Mouse (Mus musculus) erythroid progenitor cell, adult 5-6 weeks (primary cell): ENCODE data around the gene Hivep2. TPM values are rescaled to one million over a fixed set of nuclear protein-coding genes. Genes with fewer than 3 reads are reported as not detected.

Source experiments
- ATAC-seq: replicated peaks from 2 replicates; pipeline ENCODE4 v1.8.0; 2016; ENCODE audit warnings: moderate number of reproducible peaks, mild to moderate bottlenecking, moderate TSS enrichment, inconsistent platforms; ENCODE audit not compliant: poor library complexity, low FRiP score, severe bottlenecking
- total RNA-seq, 2 experiments: library from RNA; stranded (forward) in 1 of 2; stranded (reverse) in 1 of 2; fragments of 150-400 nt in 1 of 2; fragments of 186-747, 209-891 nt in 1 of 2; gene quantifications; 2 replicates each; pipeline versions ENCODE4 v1.2.3 to v1.2.4; 2015 to 2017; ENCODE audit warnings: low replicate concordance in 2 of 2

Hivep2 gene
- total RNA-seq, 2 experiments from 2014 or later: 1.5 to 4.6 TPM

DNA sequence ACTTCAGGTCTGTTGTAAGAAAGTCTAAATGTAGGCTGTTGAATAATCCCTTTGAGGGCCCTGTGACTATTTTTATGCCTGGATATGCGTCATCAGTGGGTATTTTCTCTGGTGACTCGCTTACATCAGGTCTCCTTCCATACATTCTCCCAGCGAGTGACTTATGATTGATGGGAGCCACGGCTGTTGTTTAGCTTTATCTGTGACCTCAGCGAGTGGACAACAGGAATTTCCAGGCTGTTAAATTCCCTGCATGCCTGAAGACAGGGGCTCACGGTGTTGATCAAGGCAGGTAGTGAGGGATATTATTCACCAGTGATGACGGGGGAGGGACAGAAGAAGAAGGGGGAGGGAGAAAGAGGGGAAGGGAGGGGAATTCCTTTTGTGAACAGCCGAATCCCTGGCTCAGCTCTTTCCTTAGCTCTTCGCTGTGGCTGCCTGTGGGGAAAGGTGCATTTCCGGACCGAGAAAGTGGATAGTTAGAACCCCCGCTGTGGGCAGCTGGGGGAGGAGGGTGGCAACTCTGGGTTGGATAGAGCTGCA is 52.0 kb downstream of the Hivep2 start:
- no peak for ATAC-seq

- no peak for ATAC-seq
Measured at GRCm38 (mm10) chr10:14018672-14019071, 52.8 kb downstream of the Hivep2 start.

DNA sequence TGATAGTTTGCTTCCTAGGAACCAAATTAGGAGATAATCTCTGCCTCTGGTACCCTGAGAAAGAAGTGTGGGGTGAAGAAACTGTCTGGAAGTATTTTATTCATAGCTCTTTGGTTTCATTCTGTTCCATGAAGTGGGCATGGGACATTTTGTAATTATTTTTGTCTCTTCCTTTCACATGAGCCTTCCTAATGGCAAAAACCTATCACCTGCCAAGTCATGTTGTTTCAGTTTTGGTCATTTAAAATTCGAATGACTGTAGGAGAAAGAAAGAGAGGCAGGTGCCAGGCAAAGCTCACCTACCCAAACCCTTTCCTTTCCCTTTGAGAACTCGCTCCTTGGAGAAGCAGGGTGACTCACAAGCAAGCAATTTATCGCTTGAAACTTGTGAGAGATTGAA is 53.3 kb downstream of the Hivep2 start:
- no peak for ATAC-seq

DNA sequence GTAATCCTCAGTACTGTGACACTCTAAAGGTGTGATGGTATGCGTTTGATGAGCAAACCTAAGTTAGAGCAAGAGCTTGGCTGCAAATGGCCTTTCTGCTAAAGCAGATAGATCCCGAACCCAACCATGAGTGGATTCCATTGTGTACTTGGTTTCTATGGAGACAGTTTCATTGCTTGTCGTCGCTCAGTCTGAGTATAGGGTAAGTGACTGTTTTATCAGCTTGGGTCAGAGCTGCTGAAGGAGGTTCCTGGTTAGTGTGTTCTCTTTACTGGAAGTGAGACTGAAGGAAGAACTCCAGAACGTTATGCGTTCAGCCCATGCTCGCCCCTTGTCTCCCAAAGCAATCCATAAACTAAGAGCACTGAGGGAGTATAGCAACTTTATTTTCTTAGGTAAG is 54.4 kb downstream of the Hivep2 start:
- ATAC-seq: no peak

DNA sequence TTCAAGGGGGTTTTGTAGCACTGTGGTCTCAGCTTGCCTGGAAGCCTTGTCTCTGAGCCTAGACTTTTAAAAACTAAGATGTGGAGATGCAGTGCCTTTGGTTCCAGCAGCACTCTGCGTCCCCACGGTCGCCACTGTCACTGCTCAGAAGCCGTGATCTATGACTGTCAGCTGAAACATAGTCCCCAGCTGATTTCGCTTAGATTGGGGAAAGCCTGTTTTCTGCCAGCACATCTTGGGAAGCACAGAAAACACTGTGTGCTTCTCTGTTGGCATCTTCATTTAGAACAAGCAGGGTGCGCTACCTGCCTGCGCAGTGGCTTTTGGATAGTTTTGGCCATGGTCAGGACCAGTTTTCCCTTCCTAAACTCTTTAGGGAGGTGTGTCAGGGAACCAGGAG is 59.1 kb downstream of the Hivep2 start:
- no peak for ATAC-seq

DNA sequence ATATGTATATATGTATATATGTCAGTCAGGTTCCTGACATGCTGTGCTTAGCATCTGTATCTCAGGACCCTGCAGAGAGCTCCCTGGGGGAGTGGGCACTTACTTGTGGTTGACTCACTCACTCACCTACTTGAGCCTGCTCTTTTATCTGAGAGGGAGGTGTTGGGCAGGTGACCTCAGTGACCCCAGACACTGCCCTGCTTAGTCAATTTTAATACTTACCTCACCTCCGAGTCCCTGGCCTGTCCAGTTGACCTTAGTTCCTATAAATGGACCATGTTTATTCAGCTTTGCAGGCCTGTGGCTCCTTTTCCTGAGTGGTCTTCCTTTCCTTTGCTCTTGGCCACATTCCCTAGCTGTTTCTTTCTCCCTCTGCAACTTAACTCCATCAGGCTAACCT is 61.9 kb downstream of the Hivep2 start:
- ATAC-seq: no peak

- no peak for ATAC-seq
Measured at GRCm38 (mm10) chr10:14028956-14029355, 63.1 kb downstream of the Hivep2 start.

GRCm38 (mm10) chr10:14030458-14031035 is 64.7 kb downstream of the Hivep2 start:
- no peak for ATAC-seq

DNA sequence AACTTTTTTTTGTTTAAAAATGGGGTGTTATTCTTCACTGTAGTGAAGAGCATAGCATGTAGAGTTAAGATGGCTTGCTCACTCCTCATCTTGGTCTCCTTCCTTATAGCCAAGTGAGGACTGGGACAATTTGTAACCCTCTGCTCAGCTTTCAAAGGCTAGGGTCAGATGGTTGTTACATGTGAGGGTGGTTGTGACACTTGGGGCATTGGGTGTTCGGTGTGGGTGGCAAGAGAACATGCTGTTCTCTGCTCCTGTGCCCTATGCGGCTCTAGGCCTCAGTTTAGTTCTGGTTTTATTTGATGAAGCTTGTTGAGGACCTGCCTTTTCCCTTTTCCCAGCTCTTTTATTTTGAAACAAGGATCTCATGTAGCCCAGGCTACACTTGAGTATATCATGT is 66.7 kb downstream of the Hivep2 start:
- no peak for ATAC-seq

- no peak for ATAC-seq
Measured at GRCm38 (mm10) chr10:14034046-14034445, 68.2 kb downstream of the Hivep2 start.

- no peak for ATAC-seq
Measured at GRCm38 (mm10) chr10:14034790-14035189, 68.9 kb downstream of the Hivep2 start.

GRCm38 (mm10) chr10:14035607-14036006 is 69.7 kb downstream of the Hivep2 start:
- no peak for ATAC-seq

DNA sequence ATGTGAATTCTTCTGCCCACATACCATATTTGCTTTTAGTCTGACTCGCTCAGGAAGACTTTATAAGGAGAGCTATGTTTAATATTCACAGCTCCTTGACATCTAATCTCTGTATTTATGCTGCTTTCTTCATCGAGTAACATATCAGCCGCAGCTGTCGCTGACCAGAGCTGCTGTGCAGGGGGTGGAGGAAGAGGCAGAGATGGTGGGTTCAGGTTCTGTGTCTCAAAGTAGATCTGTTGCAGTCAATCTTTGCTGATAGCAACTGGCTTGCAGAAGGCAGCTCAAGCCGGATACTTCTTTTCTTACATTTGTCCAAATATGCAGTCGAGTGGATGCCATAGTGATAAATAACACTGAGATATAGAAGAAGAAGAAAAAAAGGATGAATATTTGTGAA is 70.6 kb downstream of the Hivep2 start:
- ATAC-seq: no peak

GRCm38 (mm10) chr10:14037977-14038489 is 72.2 kb downstream of the Hivep2 start:
- ATAC-seq: no peak

DNA sequence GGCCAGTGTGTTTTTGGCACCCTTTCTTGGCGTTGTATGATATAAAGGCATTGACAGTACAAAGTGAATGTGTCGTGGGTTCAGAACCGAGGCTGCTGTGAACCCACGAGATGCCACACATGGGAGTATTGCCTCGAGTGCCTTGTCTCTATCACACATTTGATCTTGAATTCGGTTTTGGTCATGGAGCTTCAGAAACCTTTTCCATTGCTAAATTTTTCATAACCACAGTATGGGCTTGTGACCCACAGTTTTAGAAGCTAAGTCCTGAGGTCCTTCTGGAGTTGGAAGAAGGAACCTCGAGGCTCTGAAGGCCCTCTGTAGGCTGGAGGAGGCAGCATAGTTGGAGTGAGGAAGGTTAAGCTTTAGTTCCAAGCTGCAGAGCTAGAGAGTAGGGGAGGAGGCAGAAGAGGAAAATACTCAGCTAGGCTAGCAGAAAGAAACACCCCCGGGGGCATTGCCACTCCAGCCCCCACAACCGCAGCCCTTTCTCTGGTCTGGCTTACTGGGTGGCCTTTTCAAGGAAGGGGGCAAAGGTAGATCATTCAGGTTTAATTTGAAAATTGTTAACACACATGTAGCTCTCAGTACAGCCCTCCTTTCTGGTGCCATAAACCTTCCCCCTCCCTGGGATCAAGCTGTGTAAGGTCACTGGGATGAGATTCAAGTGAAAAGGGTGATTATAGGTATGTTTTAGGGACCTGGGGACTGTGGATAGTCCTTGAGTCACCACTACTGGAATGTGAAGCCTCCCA is 75.0 kb downstream of the Hivep2 start:
- ATAC-seq: no peak

DNA sequence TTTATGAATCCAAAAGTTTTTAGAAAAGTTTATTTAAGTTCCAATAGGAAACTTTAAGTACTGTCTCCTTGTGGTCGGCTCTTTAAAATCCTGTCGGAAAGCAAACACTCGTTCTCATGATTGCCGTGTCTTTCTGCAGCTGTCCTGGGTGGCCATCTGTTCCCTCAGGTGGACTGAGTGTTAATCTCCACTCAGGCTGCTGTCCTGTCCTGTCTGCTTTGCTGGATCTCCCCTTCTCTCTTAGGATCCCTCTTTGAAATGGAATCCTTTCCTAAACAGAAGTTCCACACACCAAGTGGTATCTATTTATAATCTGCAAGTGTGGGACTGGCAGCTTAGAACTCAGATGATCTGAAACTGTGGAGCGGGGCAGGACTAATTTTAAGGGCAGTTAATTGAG is 75.7 kb downstream of the Hivep2 start:
- ATAC-seq: no peak

- ATAC-seq: no peak
Measured at GRCm38 (mm10) chr10:14042539-14043348, 76.9 kb downstream of the Hivep2 start.

GRCm38 (mm10) chr10:14043349-14043710 is 77.5 kb downstream of the Hivep2 start:
- no peak for ATAC-seq

DNA sequence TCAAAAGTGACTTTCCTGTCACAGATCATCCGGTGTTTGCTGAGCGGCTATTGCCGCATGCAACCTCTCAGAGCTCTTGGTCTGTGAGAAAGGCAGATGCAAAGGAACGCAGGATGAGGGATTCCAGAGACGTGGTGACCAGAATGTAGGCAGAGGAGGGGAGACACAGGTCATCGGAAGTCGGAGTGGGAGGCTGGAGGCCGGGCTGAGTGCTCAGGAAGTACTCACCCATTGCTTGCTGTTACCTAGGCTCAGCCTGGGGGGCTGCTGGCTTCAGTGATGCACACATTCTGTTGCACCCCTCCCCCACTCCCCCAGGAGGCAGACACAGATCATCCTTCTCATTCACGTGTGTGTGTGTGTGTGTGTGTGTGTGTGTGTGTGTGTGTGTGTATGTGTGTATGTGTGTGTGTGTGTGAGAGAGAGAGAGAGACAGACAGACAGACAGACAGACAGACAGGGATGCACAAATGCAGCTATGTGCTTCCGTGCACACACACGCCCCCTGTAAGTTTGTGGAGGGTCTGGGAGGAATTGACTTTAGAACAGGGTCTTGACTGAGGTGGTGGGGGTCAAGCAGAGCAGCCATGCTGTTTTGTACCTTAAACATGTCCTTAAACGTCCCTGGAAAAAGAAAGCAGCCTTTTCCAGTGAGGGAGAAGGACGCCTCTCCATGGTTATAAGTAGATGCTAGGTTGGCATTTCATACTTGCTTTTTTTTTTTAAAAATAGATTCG is 78.3 kb downstream of the Hivep2 start:
- no peak for ATAC-seq
